Mouse (Mus musculus) ES-Bruce4 (cell line): ENCODE measurements around the gene Dctn1. TPM values are rescaled to one million over a fixed set of nuclear protein-coding genes. Genes with fewer than 3 reads are reported as not detected.

Experiments
- H3K27ac ChIP-seq: 2 replicates; pipeline ENCODE4 v1.5.1; 2012; ENCODE audit warnings: low read length, inconsistent platforms; ENCODE audit not compliant: insufficient read depth
- H3K27me3 ChIP-seq: 2 replicates; pipeline ENCODE4 v1.6.1; 2012; ENCODE audit warnings: mild to moderate bottlenecking, low read length, inconsistent platforms; ENCODE audit not compliant: control insufficient read depth, poor library complexity, insufficient read depth, severe bottlenecking
- H3K36me3 ChIP-seq: 2 replicates; pipeline ENCODE4 v1.6.1; 2012; ENCODE audit warnings: inconsistent platforms, mild to moderate bottlenecking, low read length, moderate library complexity; ENCODE audit not compliant: control insufficient read depth, poor library complexity, insufficient read depth, severe bottlenecking
- H3K4me1 ChIP-seq: one replicate; pipeline ENCODE4 v1.8.1; 2011; ENCODE audit warnings: low read length; ENCODE audit not compliant: control insufficient read depth, insufficient read depth
- H3K4me3 ChIP-seq: 2 replicates; pipeline ENCODE4 v1.5.1; 2011; ENCODE audit warnings: low read depth, mild to moderate bottlenecking, low read length
- H3K9ac ChIP-seq: 2 replicates; pipeline ENCODE4 v1.6.1; 2012; ENCODE audit warnings: low read depth, mild to moderate bottlenecking, inconsistent platforms; ENCODE audit not compliant: poor library complexity, severe bottlenecking
- H3K9me3 ChIP-seq: replicated peaks from 2 replicates; pipeline ENCODE4 v1.6.1; 2012; ENCODE audit warnings: mild to moderate bottlenecking, low read length, inconsistent platforms; ENCODE audit not compliant: control insufficient read depth, poor library complexity, insufficient read depth, severe bottlenecking
- CTCF ChIP-seq: IDR thresholded peaks from one replicate; pipeline ENCODE4 v1.8.1; 2011; ENCODE audit warnings: low read depth, low read length
- EP300 ChIP-seq: IDR thresholded peaks from 2 replicates; pipeline ENCODE4 v1.6.1; 2011; ENCODE audit warnings: low read depth, low read length; ENCODE audit not compliant: insufficient read depth
- POLR2A ChIP-seq: IDR thresholded peaks from one replicate; pipeline ENCODE4 v1.8.1; 2011; ENCODE audit warnings: low read length; ENCODE audit not compliant: insufficient read depth
- polyA plus RNA-seq: library from polyadenylated mRNA; stranded (reverse); fragments of >200 nt; gene quantifications from 2 replicates; pipeline ENCODE4 v1.2.4, GENCODE M21; 2011; ENCODE audit warnings: low read depth; ENCODE audit not compliant: missing spikeins, insufficient read depth, insufficient read length

Gene Dctn1
- polyA plus RNA-seq, 1 experiment = 41.5 TPM

- Histone ChIP-seq H3K9me3 (no peaks in the 10 kb centered on the region), H3K27ac (no peak overlapping the region), H3K27me3 (no peaks in the 10 kb centered on the region), H3K4me3 (peak overlapping the region; percentile 78), H3K36me3 (no peaks in the 10 kb centered on the region), H3K9ac (peak overlapping the region; percentile 67), H3K4me1 (no peaks in the 10 kb centered on the region)
- TF ChIP-seq POLR2A (no peak), EP300 (no peak), CTCF (no peak)
These were observed 40.8 kb upstream of the Dctn1 start for GRCm38 (mm10) chr6:83124851-83125312.

- no peak for TF ChIP-seq POLR2A
- no peak for TF ChIP-seq EP300
- TF ChIP-seq CTCF = no peak
- Histone ChIP-seq H3K4me1 (no peaks in the 10 kb centered on the region), H3K27me3 (no peaks in the 10 kb centered on the region), H3K36me3 (no peaks in the 10 kb centered on the region), H3K9ac (peak within 1 kb of the TSS; percentile 67), H3K4me3 (peak within 1 kb of the TSS; percentile 78), H3K9me3 (no peaks in the 10 kb centered on the region), H3K27ac (peak within 1 kb of the TSS; percentile 21; the same call in 1 of the 2 replicates)
These were observed 40.4 kb upstream of the Dctn1 start, which contains the start of gene Ino80b for GRCm38 (mm10) chr6:83125331-83125730. Gene Ino80b (minus strand): TSS chr6:83125431.

- Histone ChIP-seq H3K4me1 (no peaks in the 10 kb centered on the region), H3K36me3 (no peaks in the 10 kb centered on the region), H3K27me3 (no peaks in the 10 kb centered on the region), H3K27ac (no peak overlapping the region), H3K9ac (no peak overlapping the region), H3K9me3 (no peaks in the 10 kb centered on the region), H3K4me3 (no peak overlapping the region)
- TF ChIP-seq POLR2A = no peak
- peak; percentile 23 for TF ChIP-seq CTCF
These were observed 38.3 kb upstream of the Dctn1 start for GRCm38 (mm10) chr6:83127419-83127818.

- no peaks in the 10 kb centered on the region for H3K9me3 ChIP-seq
- no peaks in the 10 kb centered on the region for H3K27me3 ChIP-seq
- H3K4me1 ChIP-seq = peaks cover 1% of the 10 kb centered on the region
- H3K9ac ChIP-seq = no peak overlapping the region
- H3K27ac ChIP-seq = no peak overlapping the region
- no peaks in the 10 kb centered on the region for H3K36me3 ChIP-seq
- H3K4me3 ChIP-seq = no peak overlapping the region
- TF ChIP-seq EP300 (no peak), POLR2A (no peak), CTCF (no peak)
These were observed 34.2 kb upstream of the Dctn1 start for GRCm38 (mm10) chr6:83131469-83132034.

DNA sequence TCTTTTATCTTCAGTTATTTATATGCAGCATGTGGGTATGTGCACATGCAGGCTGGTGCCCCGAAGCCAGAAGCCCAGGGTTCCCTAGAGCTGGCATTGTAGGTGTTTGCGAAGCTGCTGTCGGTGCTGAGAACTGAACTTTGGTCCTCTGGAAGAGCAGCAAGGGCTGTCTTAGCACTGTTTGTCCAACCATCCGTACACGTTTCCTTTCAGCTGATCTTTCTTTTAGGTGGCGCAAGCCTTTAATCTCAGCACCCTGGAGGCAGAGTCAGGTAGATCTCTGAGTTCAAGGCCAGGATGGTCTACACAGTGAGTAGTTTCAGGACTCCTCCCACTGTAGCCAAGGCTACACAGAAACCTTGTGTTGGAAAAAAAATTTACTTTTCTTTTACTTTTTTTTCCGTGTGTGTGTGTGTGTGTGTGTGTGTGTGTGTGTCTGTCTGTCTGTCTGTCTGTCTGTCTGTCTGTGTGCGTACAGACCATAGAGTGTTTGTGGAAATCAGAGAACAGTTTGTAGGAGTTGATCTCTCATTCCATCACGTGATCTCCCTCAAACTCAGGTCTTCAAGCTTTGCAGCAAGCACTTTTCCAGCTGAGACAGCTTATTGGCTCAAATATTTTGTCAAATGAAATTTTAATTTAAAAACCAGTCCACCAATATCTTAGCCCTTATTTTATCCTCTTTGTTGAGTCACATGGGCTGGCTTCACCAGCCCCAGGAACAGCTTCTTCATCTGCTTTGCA lies 33.4 kb upstream of the Dctn1 start:
- Histone ChIP-seq H3K4me3 (no peak overlapping the region), H3K36me3 (no peaks in the 10 kb centered on the region), H3K9me3 (no peaks in the 10 kb centered on the region), H3K27me3 (no peaks in the 10 kb centered on the region), H3K4me1 (peaks cover 2% of the 10 kb centered on the region), H3K27ac (no peak overlapping the region), H3K9ac (no peak overlapping the region)
- TF ChIP-seq EP300 = no peak
- TF ChIP-seq CTCF = no peak
- TF ChIP-seq POLR2A = no peak

DNA sequence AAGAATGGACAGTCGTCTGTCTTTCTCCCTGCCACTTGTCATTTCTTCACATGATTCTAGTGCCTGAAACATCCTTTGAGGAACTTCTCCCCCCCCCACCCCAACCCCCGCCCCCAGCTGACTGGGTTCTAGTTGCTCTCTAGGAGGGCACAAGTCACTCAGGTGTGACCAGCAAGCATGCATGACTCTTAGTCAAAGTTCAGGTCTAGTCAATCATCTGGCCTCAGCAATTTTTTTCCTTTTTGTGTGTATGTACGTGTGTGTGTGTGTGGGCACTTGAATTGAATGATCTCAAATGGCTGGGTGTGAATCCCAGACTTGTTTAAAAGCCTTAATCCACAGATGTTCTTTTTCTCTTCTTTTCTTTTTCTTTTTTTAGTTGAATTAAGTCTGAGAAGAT lies 31.5 kb upstream of the Dctn1 start:
- Histone ChIP-seq H3K9me3 (no peaks in the 10 kb centered on the region), H3K36me3 (no peaks in the 10 kb centered on the region), H3K4me3 (no peak overlapping the region), H3K27me3 (no peaks in the 10 kb centered on the region), H3K27ac (no peak overlapping the region), H3K4me1 (peaks cover 4% of the 10 kb centered on the region), H3K9ac (no peak overlapping the region)
- TF ChIP-seq POLR2A (no peak), EP300 (no peak), CTCF (no peak)
